Mouse (Mus musculus) midbrain, embryonic 16.5 days (tissue): ENCODE data around the gene Tspan32. TPM values are rescaled to one million over a fixed set of nuclear protein-coding genes. Genes with fewer than 3 reads are reported as not detected.

Experiments used
- ATAC-seq: fragments of 200-750 bp; cut with Nextera tagmentation; 2 replicates; pipeline ENCODE4 v1.8.0; 2017; ENCODE audit warnings: moderate TSS enrichment
- H3K27ac ChIP-seq: fragments of 300-500 bp; sonication (generic); 2 replicates; pipeline ENCODE4 v1.5.1; 2014; ENCODE audit warnings: mild to moderate bottlenecking, low read length, mixed read lengths
- H3K27me3 ChIP-seq: fragments of 300-500 bp; sonication (generic); 2 replicates; pipeline ENCODE4 v1.6.1; 2014; ENCODE audit warnings: low read depth, low read length, mixed read lengths; ENCODE audit not compliant: control insufficient read depth, insufficient read depth
- H3K36me3 ChIP-seq: fragments of 300-500 bp; sonication (generic); 2 replicates; pipeline ENCODE4 v1.6.1; 2014; ENCODE audit warnings: mild to moderate bottlenecking, low read length, moderate library complexity, mixed read lengths; ENCODE audit not compliant: control insufficient read depth, insufficient read depth
- H3K4me1 ChIP-seq: fragments of 300-500 bp; sonication (generic); 2 replicates; pipeline ENCODE4 v1.6.1; 2014; ENCODE audit warnings: mild to moderate bottlenecking, low read length, mixed read lengths; ENCODE audit not compliant: control insufficient read depth, insufficient read depth
- H3K4me2 ChIP-seq: fragments of 300-500 bp; sonication (generic); 2 replicates; pipeline ENCODE4 v1.6.1; 2014; ENCODE audit warnings: mild to moderate bottlenecking, low read length, mixed read lengths
- H3K4me3 ChIP-seq: fragments of 300-500 bp; sonication (generic); 2 replicates; pipeline ENCODE4 v1.5.1; 2014; ENCODE audit warnings: low read depth, mild to moderate bottlenecking, low read length, moderate library complexity, mixed read lengths
- H3K9ac ChIP-seq: fragments of 300-500 bp; sonication (generic); 2 replicates; pipeline ENCODE4 v1.6.1; 2014; ENCODE audit warnings: low read depth, low read length, mixed read lengths
- H3K9me3 ChIP-seq: fragments of 300-500 bp; sonication (generic); replicated peaks from 2 replicates; pipeline ENCODE4 v1.6.1; 2014; ENCODE audit warnings: mild to moderate bottlenecking, low read length, mixed read lengths; ENCODE audit not compliant: control insufficient read depth, poor library complexity, severe bottlenecking
- WGBS: fragments of 180-500 bp; shearing (Covaris S2); extraction: QIAGEN DNeasy Blood & Tissue Kit; methylation state at CpG from one replicate; pipeline ENCODE4 v1.1.7; 2014; 5-methylcytosine and 5-hydroxymethylcytosine counted together
- polyA plus RNA-seq: library from polyadenylated mRNA; unstranded; fragments of >200 nt; fragmentation: Nextera tagmentation; extraction: Ambion mirVana; gene quantifications from 2 replicates; pipeline ENCODE4 v1.2.1, GENCODE M21; 2015

The Tspan32 gene
- polyA plus RNA-seq = 0.30 and 0.48 TPM in 2 replicates

GRCm38 (mm10) chr7:143004727-143005343, at the start of gene Tspan32:
TSS of gene Tspan32 (plus strand) at chr7:143005046.
- 78% methylated on average over 4 of the region's 4 CpGs for WGBS
- 0 out of 2 replicates have a peak, but pooled peaks cover 2% of the 10 kb centered on the region for H3K4me1 ChIP-seq
- no peak within 1 kb of the TSS for H3K9ac ChIP-seq
- no peak within 1 kb of the TSS for H3K4me2 ChIP-seq
- no peak for ATAC-seq
- H3K36me3 ChIP-seq = no peaks in the 10 kb centered on the region
- H3K4me3 ChIP-seq = no peak within 1 kb of the TSS
- H3K27me3 ChIP-seq = no peaks in the 10 kb centered on the region
- H3K9me3 ChIP-seq = no peaks in the 10 kb centered on the region
- H3K27ac ChIP-seq = no peak within 1 kb of the TSS

GRCm38 (mm10) chr7:142956018-142956417, 48.8 kb upstream of the Tspan32 start:
- ATAC-seq = no peak
- no peaks in the 10 kb centered on the region for H3K36me3 ChIP-seq
- H3K27ac ChIP-seq = no peak overlapping the region
- no peaks in the 10 kb centered on the region for H3K4me1 ChIP-seq
- H3K9me3 ChIP-seq = no peaks in the 10 kb centered on the region
- WGBS = 83% methylated on average over 2 of the region's 2 CpGs
- H3K9ac ChIP-seq = no peak overlapping the region
- no peak overlapping the region for H3K4me3 ChIP-seq
- H3K27me3 ChIP-seq = no peaks in the 10 kb centered on the region
- no peak overlapping the region for H3K4me2 ChIP-seq

GRCm38 (mm10) chr7:142958817-142959216, 46.0 kb upstream of the Tspan32 start:
- no peaks in the 10 kb centered on the region for H3K9me3 ChIP-seq
- H3K4me3 ChIP-seq = no peak overlapping the region
- no peak overlapping the region for H3K27ac ChIP-seq
- ATAC-seq = no peak
- WGBS = 88% methylated on average over 1 of the region's 1 CpGs
- no peak overlapping the region for H3K9ac ChIP-seq
- no peaks in the 10 kb centered on the region for H3K27me3 ChIP-seq
- no peaks in the 10 kb centered on the region for H3K36me3 ChIP-seq
- H3K4me1 ChIP-seq = no peaks in the 10 kb centered on the region
- no peak overlapping the region for H3K4me2 ChIP-seq

GRCm38 (mm10) chr7:142959752-142960151, 45.1 kb upstream of the Tspan32 start:
- no peak overlapping the region for H3K27ac ChIP-seq
- H3K4me1 ChIP-seq = no peaks in the 10 kb centered on the region
- no peaks in the 10 kb centered on the region for H3K36me3 ChIP-seq
- no peak overlapping the region for H3K4me3 ChIP-seq
- no peak for ATAC-seq
- H3K4me2 ChIP-seq = no peak overlapping the region
- no peak overlapping the region for H3K9ac ChIP-seq
- H3K9me3 ChIP-seq = no peaks in the 10 kb centered on the region
- WGBS = 53% methylated on average over 4 of the region's 4 CpGs
- no peaks in the 10 kb centered on the region for H3K27me3 ChIP-seq

- WGBS = under 1% methylated on average over 36 of the region's 36 CpGs
- peak overlapping the region; percentile 61 for H3K9ac ChIP-seq
Observed at GRCm38 (mm10) chr7:142967414-142967883, 37.4 kb upstream of the Tspan32 start.

GRCm38 (mm10) chr7:142967884-142968808, 36.7 kb upstream of the Tspan32 start:
- Histone ChIP-seq H3K4me2 (peak overlapping the region; percentile 90), H3K4me1 (peaks cover 20% of the 10 kb centered on the region), H3K27ac (no peak overlapping the region), H3K27me3 (peaks cover 59% of the 10 kb centered on the region), H3K9me3 (no peaks in the 10 kb centered on the region), H3K9ac (peak overlapping the region; percentile 61), H3K36me3 (no peaks in the 10 kb centered on the region), H3K4me3 (peak overlapping the region; percentile 47)
- WGBS = under 1% methylated on average over 90 of the region's 90 CpGs
- ATAC-seq = peak; percentile 90

More at GRCm38 (mm10) chr7:142967414-142967883, 37.4 kb upstream of the Tspan32 start:
- peak overlapping the region; percentile 90 for H3K4me2 ChIP-seq
- no peaks in the 10 kb centered on the region for H3K9me3 ChIP-seq
- H3K4me3 ChIP-seq = peak overlapping the region; percentile 47
- ATAC-seq = no peak
- H3K36me3 ChIP-seq = no peaks in the 10 kb centered on the region
- H3K27ac ChIP-seq = no peak overlapping the region
- H3K27me3 ChIP-seq = peaks cover 59% of the 10 kb centered on the region
- peaks cover 20% of the 10 kb centered on the region for H3K4me1 ChIP-seq

- peak within 1 kb of the TSS; percentile 90 for H3K4me2 ChIP-seq
- peaks cover 20% of the 10 kb centered on the region for H3K4me1 ChIP-seq
- WGBS = under 1% methylated on average over 51 of the region's 51 CpGs
- H3K9ac ChIP-seq = peak within 1 kb of the TSS; percentile 61
- H3K36me3 ChIP-seq = no peaks in the 10 kb centered on the region
- H3K9me3 ChIP-seq = no peaks in the 10 kb centered on the region
- H3K27ac ChIP-seq = no peak within 1 kb of the TSS
- peaks cover 59% of the 10 kb centered on the region for H3K27me3 ChIP-seq
- peak within 1 kb of the TSS; percentile 47 for H3K4me3 ChIP-seq
- peak; percentile 54 for ATAC-seq
Observed at GRCm38 (mm10) chr7:142968809-142969511, 35.9 kb upstream of the Tspan32 start, which contains the start of gene Ascl2. TSS of gene Ascl2 (minus strand) at chr7:142969264.

GRCm38 (mm10) chr7:142981908-142982307, 22.9 kb upstream of the Tspan32 start:
- Histone ChIP-seq H3K36me3 (no peaks in the 10 kb centered on the region), H3K4me2 (no peak overlapping the region), H3K27me3 (no peaks in the 10 kb centered on the region), H3K4me1 (no peaks in the 10 kb centered on the region), H3K4me3 (no peak overlapping the region), H3K9me3 (no peaks in the 10 kb centered on the region), H3K27ac (no peak overlapping the region), H3K9ac (no peak overlapping the region)
- no peak for ATAC-seq
- 78% methylated on average over 4 of the region's 4 CpGs for WGBS
